Mouse (Mus musculus) cerebellum, adult 11 months (tissue): ENCODE measurements around the gene Srprb.
"Not testable (repeated sequence)": the region's sequence is repeated elsewhere in the genome, so short reads cannot be mapped to it uniquely, and the experiment has no call there.

ENCODE experiments used
- DNase-seq: peaks from one replicate; pipeline ENCODE4 v3.0.0; 2022

The Srprb gene

DNA sequence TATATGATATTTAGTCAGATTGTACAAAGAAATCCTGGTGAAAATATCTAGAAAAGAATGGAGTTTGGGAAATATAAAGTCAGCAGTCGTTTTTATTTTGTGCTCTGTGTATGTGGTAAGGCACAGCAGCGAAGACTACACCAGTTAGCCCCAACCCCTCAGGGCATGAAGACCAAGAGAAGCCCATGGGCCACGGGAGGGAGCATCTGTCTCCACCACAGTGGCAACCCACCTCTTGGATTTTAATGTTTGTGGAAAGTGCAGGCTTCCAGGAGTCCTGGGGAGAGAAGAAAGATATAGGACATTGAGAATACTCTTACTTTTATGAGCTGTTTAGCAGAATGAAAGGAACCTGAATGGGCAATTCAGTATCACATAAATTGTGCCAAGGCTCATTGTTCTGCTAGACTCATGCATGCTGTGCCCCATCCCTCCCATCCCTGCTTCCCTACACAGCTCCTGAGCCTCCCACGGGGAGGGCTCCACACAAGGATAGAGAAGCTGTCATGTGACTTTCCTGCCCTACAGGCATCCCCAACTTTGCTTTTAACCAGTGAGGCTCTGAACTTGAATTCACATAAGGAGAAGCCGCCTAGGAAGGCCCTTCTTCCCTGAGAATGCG lies 7.0 kb upstream of the Srprb start:
- no peak for DNase-seq

DNA sequence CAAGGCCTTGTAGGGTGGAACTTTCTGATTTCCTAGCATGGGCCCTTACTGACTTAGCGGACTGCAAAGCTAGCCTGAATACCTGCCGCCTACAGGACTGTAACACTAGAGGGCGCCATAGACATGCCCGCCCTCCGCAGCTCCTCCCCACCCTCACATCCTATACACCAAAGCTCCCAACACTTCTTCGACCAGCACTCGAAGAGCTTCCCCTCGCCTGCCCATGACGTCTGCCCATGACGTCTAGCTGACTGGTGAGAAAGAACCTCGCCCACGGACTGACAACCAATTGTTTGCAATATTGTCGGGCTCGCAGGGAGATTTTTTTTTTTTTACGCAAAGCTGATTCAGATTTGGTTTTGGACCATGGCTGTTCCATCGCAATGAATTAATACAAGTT lies 5.9 kb upstream of the Srprb start:
- peak; percentile 54 for DNase-seq

DNA sequence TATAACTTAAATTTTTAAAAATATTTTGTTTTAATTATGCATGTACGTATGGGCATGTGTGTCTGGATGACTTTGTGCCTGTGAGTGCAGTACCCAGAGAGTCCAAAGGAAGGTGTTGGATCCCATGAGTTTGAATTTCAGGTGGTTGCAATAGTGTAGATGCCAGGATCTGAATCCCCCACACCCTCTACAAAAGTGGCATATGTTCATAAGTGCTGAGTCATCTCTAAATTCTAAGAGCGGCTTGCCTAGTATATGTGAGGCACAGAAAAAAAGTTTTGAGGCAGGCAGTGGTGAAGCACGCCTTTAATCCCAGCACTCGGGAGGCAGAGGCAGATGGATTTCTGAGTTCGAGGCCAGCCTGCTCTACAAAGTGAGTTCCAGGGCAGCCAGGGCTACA lies 3.8 kb upstream of the Srprb start:
- DNase-seq, result no peak

DNA sequence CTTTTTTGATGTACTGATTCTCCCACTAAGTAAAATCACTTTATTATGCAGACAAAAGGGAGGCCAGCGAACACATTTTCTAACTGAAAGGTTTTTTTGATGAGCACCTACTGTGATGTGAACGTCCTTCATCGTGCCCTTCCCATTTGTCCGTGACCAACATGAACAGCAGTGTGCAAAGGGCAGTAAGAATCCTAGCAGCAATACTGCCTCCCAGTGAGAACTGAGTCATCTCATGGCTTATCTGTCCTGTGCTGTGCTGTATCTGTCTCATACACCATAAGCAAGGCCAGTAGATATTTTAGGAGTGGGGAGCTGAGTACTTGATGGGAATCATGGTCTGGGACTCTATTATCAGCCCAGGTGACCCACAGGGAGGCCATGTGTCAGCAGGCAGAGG lies 13.5 kb downstream of the Srprb start:
- DNase-seq, result no peak

DNA sequence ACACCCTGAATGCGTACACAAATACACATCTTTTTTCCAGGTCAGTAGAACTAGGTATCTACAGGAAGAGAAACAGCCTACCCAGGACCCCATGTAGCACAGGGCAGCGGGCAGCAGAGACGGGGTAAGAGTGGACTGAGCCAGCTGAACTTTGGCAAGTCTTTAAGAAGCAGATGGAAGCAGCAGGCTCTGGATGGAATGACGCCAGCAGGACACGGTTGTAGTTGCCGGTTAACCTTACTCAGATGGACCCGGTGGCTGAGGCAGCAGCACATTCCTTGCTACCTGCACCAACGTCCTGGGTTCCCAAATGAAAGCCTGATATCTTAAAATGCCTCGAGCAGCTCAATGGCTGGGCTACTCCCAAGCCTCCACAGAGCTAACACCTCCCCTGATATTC lies 15.2 kb downstream of the Srprb start:
- DNase-seq, result peak; percentile 71

DNA sequence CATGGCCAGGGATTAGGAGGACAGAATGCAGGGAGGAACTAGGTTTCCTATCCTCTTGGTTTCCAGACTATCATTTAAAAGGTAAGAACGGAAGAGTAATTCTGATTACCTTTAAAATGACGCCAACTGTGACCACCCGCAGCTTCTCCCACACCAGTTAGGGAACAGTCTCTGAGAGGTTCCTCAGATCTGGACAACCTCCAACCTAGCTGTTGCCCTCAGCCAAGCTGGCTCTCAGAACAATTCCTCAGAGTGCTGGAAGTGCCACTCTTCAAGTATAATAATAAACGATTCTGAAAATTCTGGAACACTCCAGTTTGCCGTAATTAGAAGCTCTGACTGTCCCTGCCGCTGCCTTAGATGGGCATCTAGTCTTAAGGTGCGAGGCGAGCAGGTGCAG lies 16.0 kb downstream of the Srprb start:
- peak; percentile 36 for DNase-seq

DNA sequence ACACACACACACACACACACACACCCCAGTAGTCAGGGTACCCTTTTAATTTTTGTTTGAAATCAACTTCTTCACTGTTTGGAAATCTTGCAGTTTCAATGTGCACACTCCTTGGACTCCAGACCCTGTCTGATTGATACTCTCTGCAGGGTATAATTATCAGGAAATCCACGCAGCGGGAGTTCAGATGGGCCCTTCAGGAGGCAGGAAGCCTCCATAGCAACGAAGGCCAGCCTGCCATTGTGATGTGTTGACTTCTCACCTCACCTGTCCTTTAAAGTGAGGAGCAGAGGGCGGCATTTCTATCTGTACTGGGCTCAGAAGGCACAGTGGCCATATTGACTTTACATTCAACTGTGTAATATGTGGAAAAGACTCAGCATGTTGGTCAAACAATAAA lies 17.1 kb downstream of the Srprb start:
- no peak for DNase-seq

DNA sequence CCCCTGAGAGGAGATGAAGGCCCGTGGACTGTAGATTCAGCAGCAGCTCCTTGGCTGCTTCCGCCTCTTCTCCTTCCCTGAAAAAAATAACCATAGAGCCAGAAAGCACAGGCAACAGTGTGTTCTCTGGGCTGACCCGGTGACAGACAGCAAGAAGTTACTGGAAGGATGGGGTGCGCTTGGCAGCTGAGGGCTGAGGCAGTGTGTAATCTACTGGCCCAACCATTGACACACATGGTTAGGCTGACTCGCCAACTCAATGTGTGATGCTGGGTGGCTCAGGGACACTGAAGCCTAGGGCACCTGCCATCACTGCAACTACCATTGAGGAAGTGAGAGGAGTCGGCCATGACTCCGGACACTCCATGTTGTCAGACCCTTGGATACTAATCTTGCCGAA lies 20.1 kb downstream of the Srprb start:
- DNase-seq, result no peak

DNA sequence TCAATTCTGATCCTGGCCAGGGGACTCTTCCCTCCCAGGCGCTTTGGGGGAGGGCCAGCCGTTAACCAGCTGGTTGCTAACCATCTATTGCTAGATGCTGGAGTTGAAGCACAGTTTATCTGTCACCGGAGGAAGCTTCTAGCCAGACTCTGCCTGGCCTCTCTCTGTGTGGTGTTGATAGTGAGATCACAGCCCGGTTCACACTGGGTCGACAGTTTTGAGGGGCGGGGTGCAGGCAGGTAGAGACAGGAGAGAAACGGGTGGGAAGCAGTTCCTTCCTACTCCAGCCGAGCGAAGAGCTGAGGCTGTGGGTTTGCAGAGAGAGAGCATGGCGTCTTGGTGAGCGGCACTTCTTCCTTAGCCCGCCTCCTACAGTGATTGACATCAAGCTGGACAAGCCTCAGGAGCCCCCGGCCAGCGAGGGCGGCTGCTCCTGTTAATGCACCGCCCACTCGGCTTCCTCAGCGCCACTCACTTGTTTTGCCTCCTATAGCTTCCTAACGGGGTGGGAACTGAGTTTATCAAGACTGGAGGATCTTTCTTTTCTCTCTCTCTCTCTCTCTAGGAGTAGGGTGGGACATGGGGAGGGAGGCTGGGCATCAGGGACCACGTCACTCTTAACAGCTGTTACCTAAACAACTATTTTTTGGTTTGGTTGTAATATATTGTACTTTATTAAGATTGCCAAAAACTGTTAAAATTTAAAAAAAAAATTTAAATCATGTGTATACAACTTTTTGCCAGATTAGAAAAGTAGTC lies 21.0 kb downstream of the Srprb start:
- no peak for DNase-seq

DNA sequence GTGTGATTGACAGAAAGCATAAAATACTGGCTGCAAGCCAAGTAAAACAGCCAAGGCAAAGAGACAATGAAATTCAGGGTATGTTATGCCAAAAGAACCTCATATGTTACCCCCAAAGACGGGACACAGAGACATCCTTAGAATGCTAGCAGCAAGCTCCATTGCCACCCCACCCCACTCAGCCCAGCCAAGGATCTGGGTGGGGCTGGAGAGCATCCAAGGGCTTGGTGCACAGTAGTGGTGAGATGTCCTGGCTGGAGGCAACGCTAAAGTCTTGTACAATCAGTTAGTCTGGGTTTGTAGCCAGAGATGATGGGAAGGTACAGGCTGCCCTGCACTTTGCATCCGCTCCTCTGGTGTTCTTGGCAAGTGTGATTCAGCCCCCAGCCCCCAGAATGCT lies 21.6 kb downstream of the Srprb start:
- DNase-seq, result peak; percentile 42

DNA sequence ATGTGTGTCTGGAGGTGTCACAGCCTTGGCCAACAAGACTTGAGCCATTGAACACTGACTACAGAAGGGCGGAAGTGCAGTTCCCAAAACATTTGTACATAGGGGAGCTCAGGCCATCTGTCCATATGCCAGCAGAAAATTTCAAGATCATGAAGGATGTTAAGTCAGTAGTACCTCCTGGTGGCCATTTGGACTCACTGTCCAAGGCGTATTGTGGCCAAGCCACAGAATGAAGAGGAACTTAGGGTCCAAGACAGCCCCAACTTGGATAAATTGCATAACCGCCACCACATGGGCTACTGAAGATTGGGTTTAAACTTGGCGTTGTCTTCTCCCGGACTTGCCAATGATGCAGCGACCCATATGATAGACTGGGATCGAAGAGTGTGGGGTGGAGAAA lies 26.2 kb downstream of the Srprb start:
- no peak for DNase-seq

DNA sequence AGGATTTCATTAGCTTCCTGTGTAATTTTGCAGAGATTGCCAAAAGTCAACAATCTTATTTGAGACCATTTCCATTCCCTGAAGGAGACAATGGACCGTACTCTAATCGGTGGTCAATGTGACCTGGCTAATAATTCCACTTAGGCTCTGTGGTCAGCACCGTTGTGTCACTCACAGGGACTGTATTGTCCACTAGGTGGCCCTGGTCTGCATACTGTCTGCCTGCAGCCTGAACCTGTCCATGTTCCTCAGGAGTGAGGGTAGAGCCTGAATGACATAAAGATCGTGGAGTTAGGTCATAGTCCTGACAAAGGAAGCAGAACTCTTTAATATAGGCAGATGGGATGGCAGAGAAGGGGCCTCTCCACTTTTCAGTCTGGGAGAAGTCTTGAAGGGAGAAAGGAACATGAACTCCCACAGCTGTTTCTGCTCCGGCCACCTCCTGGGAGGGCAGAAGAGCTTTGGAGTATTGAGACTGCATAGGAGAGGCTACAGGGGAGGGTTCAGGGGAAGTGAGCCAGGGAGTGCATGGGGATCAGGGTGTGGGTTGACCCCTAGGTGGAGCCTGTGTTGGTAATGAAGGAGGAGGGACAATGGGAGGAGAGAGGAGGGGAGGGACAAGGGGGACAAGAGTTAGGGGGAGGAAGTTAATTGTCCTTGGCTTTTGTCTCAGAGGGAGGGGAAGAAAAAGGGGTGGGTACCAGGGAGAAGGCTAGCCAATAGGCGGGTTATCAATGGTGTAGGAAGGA lies 27.0 kb downstream of the Srprb start:
- no peak for DNase-seq

DNA sequence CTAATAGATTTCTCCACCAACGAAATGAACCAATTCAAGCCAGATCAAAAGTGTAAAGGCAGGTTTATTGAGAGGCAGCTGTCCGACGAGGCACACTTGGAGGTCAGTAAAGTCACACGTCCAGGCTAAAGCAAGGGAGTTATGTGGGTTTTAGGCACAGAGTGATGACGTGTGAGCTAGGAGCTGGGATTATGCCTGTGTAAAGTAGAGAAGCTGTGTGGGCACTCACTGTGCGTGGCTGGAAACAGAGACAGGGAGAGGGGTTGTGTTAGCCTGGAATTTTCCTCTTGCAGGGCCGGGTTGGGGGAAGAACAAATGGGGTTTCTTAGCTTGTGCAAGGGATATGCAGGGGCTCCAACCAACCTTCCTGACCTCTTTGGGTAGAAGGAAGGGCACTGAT lies 33.2 kb downstream of the Srprb start:
- DNase-seq, result no peak

DNA sequence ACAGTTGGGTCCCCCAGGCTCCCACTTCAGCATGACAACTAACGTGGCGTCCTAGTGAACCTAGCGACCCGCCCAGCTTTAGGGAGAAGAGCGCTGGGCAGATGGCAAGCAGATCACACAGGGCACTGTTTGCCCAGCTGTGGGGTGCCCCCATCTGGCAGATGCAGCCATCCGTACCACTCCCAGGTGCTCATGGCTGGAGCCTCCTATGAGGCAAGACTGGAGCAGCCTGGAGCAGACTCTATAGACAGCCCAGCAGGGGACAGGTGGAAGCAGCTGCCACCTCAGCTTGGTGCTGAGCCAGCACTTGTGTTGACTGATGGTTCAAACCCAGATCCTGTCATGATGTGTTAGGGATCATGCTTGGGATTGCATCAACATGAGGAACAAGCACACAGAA lies 33.9 kb downstream of the Srprb start:
- DNase-seq, result no peak

DNA sequence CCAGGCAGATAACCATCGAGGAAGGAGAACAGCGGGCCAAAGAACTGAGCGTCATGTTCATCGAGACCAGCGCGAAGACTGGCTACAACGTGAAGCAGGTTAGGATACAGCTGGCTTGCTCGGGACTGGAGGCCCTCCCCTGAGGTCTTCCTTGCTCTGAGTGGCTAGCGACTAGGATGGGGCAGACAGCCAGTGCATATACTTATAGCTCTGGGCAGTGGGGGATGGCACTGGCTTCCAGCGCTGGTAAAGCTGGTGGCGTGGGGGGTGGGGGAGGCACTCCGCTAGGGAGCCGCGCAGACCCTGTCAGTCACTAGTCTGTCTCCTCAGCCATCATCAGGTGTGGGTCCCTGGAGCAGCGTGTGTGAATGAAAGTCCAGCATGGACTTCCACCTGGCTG lies 38.1 kb downstream of the Srprb start:
- DNase-seq, result no peak

DNA sequence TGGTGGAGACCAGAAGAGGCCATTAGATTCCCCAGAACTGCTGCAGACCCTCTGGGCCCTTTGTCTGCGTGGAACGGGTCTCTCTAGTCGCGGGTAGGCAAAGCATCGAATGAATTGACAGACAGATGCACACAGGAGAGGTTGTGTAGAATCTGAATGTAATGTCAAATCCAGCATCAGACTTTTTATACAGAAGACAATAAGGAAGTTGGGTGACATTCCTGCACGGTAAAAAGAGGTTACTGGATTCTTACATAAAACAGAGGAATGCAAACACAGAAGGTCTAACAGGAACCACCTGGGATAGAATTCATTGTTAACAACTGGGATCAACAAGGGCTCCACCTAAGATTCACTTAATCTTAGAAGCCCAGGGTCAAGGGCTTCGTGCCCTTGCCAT lies 46.8 kb downstream of the Srprb start:
- DNase-seq, result not testable (repeated sequence)

DNA sequence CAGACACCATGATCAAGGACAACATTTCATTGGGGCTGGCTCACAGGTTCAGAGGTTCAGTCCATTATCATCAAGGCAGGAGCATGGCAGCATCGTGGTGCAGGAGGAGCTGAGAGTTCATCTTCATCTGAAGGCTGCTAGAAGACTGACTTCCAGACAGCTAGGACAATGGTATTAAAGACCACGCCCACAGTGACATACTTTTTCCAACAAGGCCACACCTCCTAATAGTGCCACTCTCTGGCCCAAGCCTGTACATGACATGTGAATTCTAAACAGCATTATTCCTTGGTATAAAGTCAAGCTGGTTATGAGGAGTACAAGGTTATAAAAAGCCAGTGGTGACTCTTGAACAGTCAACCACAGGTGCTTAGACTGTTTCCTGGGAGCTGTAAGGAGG lies 47.4 kb downstream of the Srprb start:
- DNase-seq, result no peak

DNA sequence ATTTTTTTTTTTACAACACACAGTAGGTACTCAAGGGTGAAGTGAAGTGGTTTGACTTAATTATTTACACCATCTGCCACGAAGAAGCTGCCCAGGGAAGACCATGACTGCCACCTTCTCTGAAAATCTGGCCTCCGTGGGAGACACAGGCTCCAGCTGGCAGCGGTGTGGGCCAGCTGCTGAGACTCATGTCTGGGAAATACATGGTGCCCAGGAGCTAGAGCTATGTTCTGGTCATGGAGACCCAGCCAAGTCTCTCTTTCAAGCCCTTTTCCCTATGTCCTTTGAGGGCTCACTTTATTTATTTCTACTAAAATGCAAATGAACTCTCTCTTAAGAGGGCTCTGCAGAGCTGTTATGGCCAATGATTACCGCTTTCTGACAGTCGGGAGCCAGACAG lies 48.7 kb downstream of the Srprb start:
- no peak for DNase-seq

DNA sequence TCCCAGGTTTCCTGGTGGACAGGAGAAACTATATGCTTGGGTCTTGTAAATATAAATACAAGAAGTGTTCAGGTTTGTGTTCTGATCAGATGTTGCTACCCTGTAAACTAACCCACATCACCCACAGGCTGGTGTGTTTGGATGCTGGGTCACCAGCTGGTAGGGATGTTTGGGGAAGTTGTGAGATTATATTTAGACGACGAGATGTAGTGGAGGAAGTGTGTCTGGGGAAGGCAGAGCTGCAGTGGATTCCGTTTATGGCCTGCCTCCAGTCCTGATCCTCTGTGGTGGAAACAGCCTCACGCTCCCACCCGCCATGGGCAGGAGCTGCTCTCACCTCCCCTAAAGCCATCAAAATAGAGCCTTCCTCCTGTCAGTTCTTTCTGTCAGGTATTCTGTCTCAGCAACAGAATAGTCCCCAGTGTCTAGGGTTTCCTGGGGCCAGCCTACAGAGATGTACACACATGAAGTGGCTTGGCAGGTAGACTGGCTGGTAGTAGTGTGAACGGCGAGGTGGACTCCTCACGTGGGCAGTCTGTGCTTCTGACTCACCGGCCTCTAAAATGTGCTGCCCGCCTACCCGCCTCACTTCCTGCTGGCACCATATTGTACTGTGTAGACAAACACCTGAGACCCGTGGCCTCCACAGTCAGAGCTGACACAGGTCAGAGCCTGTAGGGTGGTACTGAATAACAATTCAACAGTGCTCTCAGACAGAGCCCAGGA lies 52.7 kb downstream of the Srprb start:
- no peak for DNase-seq

DNA sequence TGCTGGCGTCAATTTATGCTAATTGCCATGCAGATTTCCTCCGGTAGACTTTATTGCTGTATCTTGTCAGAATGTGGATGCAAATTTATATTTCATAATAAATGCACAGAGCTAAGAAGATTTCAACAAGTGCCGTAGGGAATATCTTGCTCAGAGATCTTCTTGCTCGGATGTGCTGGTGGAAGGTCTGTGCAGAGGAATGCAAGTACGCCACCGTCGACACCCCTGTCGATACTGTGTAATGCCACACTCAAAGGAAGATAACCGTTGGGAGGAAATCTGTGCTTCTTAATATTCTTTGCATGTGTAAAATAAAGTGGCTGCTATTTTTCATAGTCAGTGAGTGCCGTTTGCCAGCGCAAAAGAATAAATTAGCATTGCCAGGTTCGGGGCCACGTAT lies 54.8 kb downstream of the Srprb start:
- no peak for DNase-seq

DNA sequence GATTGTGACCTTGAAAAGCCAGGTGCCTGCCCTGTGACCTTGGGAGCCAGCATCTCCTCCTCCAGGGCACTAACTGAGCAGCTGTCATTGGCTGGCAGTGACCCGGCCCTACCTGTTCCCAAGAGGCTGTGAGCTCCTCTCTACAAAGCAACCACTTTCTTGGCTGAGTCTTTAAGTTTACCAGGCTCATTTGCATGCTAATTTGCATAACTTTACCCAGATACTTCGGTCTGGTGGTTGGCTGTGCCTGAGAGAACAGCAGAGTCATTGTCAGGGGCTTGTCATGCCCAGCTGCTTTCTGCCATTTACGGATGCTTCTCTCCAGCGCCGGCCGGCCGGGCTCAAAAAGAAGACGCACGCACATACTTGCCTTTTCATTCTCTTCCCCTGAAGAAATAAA lies 55.2 kb downstream of the Srprb start:
- no peak for DNase-seq

DNA sequence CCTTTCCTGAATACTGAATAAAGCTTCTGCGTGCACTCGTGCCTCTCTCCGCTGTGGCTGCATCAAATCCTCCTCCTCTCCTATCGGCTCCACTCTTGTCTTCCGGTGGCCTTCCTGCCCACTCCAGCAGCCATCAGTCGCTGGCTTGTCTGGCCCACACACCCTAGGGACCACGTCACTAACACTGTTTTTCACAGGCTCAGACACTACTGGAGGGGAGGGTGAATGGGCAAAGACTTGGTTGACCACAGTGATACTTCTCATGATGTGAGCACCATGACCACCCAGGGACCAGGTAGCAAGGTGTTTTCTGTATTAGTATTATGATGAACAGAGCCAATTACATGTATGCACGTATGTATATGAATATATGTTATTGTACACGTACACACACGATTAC lies 55.7 kb downstream of the Srprb start:
- DNase-seq, result no peak

DNA sequence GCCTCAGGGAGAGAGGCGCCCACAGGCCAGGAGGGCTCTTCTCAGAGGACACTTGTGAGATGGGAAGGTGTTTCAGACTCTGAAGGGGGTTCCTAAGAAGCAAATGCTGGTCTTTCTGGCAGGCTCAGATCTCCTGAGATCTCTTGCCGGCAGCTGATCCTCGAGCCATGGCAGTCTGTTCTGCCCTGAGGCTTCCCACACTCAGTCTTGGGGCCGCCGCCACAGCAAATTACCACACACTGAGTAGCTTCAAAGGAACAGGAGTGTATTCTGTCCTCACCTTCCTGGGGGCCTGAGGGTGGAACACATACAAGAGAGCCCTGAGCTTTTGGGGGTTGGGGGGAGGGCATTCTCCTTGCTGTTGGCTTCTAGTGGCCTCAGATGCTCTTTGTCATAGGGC lies 56.6 kb downstream of the Srprb start:
- DNase-seq, result no peak

DNA sequence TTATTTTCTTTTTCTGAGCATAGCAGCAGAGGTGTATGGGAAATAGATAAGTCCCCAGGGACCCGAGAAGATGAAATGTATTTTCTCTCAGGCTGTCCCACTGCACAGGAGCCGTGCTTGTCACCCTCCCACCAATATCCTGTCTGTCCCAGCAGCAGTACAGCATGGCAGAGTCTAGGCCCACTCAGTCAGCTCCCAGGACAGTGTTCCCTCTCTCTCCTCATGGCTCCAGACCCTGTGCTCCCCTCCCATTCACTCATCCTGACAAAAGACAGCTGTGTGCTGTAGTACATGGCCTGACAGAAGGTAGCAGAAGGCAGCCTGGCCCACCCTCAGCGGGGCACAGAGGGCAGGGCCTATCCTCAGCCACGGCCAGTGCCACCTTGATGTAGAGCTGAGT lies 58.1 kb downstream of the Srprb start:
- DNase-seq, result no peak
